Mouse (Mus musculus) thymus, postnatal 36 days (tissue): ENCODE data around the gene Vmn1r166.
"Not testable (repeated sequence)": the region's sequence is repeated elsewhere in the genome, so short reads cannot be mapped to it uniquely, and the experiment has no call there.

Experiments used
- DNase-seq, 2 experiments: peaks; one replicate each; pipeline ENCODE4 v3.0.0; 2022; ENCODE audit warnings: mixed read lengths in 2 of 2

Gene Vmn1r166

DNA sequence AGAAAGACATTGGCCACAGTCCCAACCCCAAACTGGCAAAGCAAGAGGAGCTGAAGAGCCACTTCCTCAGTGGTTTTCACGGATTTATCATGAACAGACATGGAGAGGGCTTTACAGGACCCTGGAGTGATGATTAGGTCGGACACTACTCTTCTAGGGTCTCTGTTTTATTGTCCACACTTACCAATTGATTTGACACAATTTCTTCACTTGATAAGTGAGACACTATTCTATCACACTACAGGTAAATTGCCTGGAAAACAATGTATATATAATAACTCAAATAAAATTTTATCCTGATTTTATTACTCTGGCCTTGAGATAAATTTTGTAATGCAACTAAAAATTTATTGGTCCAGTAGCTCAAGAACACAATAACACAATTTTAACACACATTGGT lies at the start of gene Vmn1r166:
Gene Vmn1r166 (minus strand): TSS at position 101 of the 400 bp plus-strand sequence.
- DNase-seq, result not testable (repeated sequence)

DNA sequence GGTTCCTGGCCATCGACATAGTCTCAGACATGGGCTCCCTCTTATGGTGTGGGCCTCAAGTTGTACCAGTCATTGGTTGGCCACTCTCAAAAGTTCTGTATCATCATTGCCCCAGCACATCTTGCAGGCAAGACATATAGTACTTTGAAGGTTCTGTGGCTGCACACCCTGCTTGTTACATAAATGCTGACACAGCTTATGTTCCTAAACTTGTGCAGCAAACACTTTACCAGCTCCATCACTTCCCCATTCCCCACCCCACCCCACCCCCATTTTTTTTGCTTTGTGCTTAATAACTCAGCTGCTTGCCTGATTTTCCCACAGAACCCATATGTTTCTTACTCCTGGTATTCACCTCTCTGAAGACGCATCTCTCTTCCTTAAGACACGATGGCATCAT lies 49.4 kb upstream of the Vmn1r166 start, which contains the start of gene Nlrp4e:
Gene Nlrp4e (plus strand): TSS at position 301 of the 400 bp plus-strand sequence.
- not testable (repeated sequence) for DNase-seq

DNA sequence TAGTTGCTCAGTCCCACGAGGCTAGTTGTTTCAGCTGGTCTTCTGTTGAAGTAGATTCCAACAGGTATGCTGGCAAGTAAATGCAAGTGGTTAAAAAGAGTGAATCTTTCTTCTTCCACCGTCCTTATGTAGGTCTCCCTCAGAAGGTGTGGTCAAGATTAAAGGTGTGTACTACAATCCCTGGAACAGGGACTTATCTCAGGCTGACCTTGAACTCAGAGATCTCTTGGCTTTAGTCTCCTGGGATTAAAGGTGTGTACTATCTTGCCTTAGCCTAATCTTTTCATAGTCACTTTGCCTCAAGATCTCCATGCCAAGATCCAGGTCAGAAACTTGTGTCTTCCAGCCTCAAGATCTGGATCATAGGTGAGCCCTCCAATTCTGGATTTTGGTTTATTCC lies 27.3 kb upstream of the Vmn1r166 start, which contains the start of gene Gm6902:
Gene Gm6902 (minus strand): TSS at position 101 of the 400 bp plus-strand sequence.
- DNase-seq, result not testable (repeated sequence)

DNA sequence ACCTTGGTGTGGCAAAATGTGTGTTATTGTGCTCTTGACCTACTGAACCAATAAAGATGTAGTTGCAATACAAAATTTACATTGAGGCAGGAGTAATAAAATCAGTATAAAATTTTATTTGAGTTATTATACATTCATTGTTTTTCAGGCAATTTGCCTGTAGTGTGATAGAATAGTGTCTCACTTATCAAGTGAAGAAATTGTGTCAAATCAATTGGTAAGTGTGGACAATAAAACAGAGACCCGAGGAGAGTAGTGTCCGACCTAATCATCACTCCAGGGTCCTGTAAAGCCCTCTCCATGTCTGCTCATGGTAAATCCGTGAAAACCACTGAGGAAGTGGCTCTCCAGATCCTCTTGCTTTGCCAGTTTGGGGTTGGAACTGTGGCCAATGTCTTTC lies 34.5 kb downstream of the Vmn1r166 start, which contains the start of gene Vmn1r165:
Gene Vmn1r165 (plus strand): TSS at position 301 of the 400 bp plus-strand sequence.
- not testable (repeated sequence) for DNase-seq
